Mouse (Mus musculus): ENCODE measurements around the gene Fap. TPM values are rescaled to one million over a fixed set of nuclear protein-coding genes. Genes with fewer than 3 reads are reported as not detected.
A peak's percentile ranks its signal among the peaks of the same experiment; 100 is the strongest.

Gene Fap
- total and polyA plus RNA-seq, 2 experiments from 2014 or later = 1.7 to 2.3 TPM

DNA sequence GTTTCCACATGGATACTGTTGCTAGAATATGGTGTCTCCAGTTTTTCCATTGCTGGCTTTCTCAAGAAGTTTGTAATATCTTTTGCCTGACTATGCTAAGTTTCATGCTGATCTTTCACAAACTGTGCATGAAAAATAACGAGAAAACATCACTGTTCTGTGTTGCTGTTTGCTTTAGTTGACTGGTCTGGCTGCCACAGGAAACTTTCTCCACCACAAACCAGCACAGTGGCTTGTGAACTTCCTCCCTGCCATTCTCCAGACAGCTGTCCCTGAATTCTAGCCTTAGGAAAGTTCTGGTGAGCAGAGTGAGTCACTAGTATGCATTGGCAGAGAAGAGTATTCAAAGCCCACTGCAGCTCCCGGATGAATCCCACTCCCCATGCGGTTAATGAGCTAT, 1.1 kb upstream of the Fap start:
- H3K9ac ChIP-seq (replicated peaks; ENCODE audit: low read depth, low read length) = no peak overlapping the region
- WGBS = 61% methylated on average over 3 of the region's 3 CpGs
- no peak for TF ChIP-seq CTCF (IDR thresholded peaks at IDR 0.05; ENCODE audit: low read depth)
- TF ChIP-seq EP300 (IDR thresholded peaks at IDR 0.05; ENCODE audit: low read depth) = no peak
- ATAC-seq (ENCODE audit: insufficient read depth, low read depth) (no peak), DNase-seq (ENCODE audit: low spot score) (no peak)
- no peaks in the 10 kb centered on the region for H3K9me3 ChIP-seq (replicated peaks; ENCODE audit: control insufficient read depth, low read length)
- H3K27me3 ChIP-seq (ENCODE audit: control insufficient read depth, insufficient read depth, low read length) = no peaks in the 10 kb centered on the region
- no peak overlapping the region for H3K4me2 ChIP-seq (ENCODE audit: low read depth, low read length)
- no peak overlapping the region for H3K27ac ChIP-seq (ENCODE audit: low read depth)
- H3K4me1 ChIP-seq (ENCODE audit: control insufficient read depth, insufficient read depth) = no peaks in the 10 kb centered on the region
- no peak overlapping the region for H3K4me3 ChIP-seq (ENCODE audit: low read depth, low read length)
- H3K36me3 ChIP-seq (replicated peaks; ENCODE audit: control insufficient read depth, insufficient read depth, low read length) = no peaks in the 10 kb centered on the region

DNA sequence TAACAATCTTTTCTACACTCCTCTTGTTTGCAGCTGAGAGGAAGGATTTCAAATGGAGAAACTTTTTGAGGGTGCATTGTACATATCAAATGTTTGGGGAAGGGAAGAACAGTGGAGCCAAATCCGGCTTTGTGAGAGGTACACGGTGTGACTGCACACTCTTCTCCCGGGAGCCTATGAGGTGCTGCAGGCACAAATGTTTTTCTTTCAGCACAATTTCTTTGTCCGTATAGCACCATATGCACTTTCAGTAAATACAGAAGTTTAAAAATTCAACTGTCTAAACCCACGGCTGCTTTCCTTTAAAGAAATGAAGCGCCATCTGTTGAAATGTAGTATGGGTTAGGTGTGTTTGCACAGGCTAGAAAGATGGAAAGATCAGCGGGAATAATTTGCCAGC, 375 bp upstream of the Fap start:
- ATAC-seq (ENCODE audit: insufficient read depth, low read depth) (no peak), DNase-seq (ENCODE audit: low spot score) (no peak)
- no peak overlapping the region for H3K9ac ChIP-seq (replicated peaks; ENCODE audit: low read depth, low read length)
- H3K4me1 ChIP-seq (ENCODE audit: control insufficient read depth, insufficient read depth) = no peaks in the 10 kb centered on the region
- no peaks in the 10 kb centered on the region for H3K36me3 ChIP-seq (replicated peaks; ENCODE audit: control insufficient read depth, insufficient read depth, low read length)
- no peaks in the 10 kb centered on the region for H3K9me3 ChIP-seq (replicated peaks; ENCODE audit: control insufficient read depth, low read length)
- H3K4me3 ChIP-seq (ENCODE audit: low read depth, low read length) = no peak overlapping the region
- no peak for TF ChIP-seq CTCF (IDR thresholded peaks at IDR 0.05; ENCODE audit: low read depth)
- TF ChIP-seq EP300 (IDR thresholded peaks at IDR 0.05; ENCODE audit: low read depth) = no peak
- no peak overlapping the region for H3K4me2 ChIP-seq (ENCODE audit: low read depth, low read length)
- 75% methylated on average over 7 of the region's 7 CpGs for WGBS
- H3K27ac ChIP-seq (ENCODE audit: low read depth) = no peak overlapping the region
- H3K27me3 ChIP-seq (ENCODE audit: control insufficient read depth, insufficient read depth, low read length) = no peaks in the 10 kb centered on the region

DNA sequence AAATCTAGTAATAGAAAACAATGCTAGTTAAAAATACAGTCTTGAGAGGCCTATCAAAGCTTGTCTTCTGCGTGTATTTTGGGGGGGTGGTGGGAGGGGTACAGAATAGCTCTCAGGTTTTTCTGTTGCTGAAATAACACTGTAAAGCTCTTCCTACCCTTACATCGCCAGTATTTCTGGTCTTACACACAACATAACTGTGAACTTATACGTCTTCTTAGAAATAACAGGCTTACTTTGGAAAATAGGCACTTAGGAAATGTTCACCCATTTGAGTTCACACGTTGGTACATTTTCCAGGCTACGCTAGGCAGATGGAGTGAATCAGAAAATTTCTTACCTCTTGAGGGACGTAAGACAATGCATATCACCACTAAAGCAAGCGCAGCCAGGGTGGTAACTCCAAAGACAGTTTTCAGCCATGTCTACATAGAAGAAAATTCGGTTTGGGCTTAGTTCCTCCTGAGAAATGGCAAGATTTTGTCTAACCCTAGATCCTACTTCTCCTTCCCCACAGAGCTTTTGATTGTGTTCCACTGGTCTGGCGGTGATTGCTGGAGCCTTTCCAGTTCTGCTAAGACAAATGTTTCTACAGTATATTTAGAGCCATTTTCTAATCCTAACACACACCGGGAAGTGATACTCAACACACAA, 649 bp downstream of the Fap start:
- TF ChIP-seq EP300 (IDR thresholded peaks at IDR 0.05; ENCODE audit: low read depth) (no peak), CTCF (IDR thresholded peaks at IDR 0.05; ENCODE audit: low read depth) (no peak)
- H3K36me3 ChIP-seq (replicated peaks; ENCODE audit: control insufficient read depth, insufficient read depth, low read length) = no peaks in the 10 kb centered on the region
- 69% methylated on average over 10 of the region's 10 CpGs for WGBS
- H3K4me2 ChIP-seq (ENCODE audit: low read depth, low read length) = peak overlapping the region; percentile 38; the same call in 1 of the 2 replicates
- no peaks in the 10 kb centered on the region for H3K9me3 ChIP-seq (replicated peaks; ENCODE audit: control insufficient read depth, low read length)
- H3K27ac ChIP-seq (ENCODE audit: low read depth) = peak overlapping the region; percentile 51; the same call in 1 of the 2 replicates
- no peak for ATAC-seq (ENCODE audit: insufficient read depth, low read depth)
- H3K9ac ChIP-seq (replicated peaks; ENCODE audit: low read depth, low read length) = no peak overlapping the region
- DNase-seq (ENCODE audit: low spot score) = no peak
- no peaks in the 10 kb centered on the region for H3K27me3 ChIP-seq (ENCODE audit: control insufficient read depth, insufficient read depth, low read length)
- no peaks in the 10 kb centered on the region for H3K4me1 ChIP-seq (ENCODE audit: control insufficient read depth, insufficient read depth)
- H3K4me3 ChIP-seq (ENCODE audit: low read depth, low read length) = peak overlapping the region; percentile 28

DNA sequence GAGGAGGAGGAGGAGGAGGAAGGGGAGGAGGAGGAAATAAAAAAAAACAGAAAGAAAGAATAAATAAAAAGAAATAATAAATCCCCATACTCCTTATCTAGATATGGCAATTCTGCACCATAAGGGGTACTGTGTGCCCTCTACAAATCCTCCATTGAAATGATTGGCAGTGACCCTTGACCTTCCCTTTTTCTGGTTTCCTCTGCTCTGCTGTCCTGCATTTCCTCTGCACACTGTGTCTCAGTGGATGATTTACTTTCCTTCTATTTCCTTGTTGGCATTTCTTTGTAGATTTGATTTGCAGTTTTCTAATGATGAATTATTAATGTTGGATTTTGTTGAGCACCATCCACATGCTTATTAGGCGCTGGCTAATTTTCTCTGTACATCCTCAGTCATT, 9.2 kb downstream of the Fap start:
- no peak overlapping the region for H3K4me2 ChIP-seq (ENCODE audit: low read depth, low read length)
- no peak overlapping the region for H3K9ac ChIP-seq (replicated peaks; ENCODE audit: low read depth, low read length)
- TF ChIP-seq EP300 (IDR thresholded peaks at IDR 0.05; ENCODE audit: low read depth) = no peak
- no peak for TF ChIP-seq CTCF (IDR thresholded peaks at IDR 0.05; ENCODE audit: low read depth)
- DNase-seq (ENCODE audit: low spot score) (no peak), ATAC-seq (ENCODE audit: insufficient read depth, low read depth) (no peak)
- H3K27ac ChIP-seq (ENCODE audit: low read depth) = no peak overlapping the region
- H3K4me1 ChIP-seq (ENCODE audit: control insufficient read depth, insufficient read depth) = no peaks in the 10 kb centered on the region
- no peak overlapping the region for H3K4me3 ChIP-seq (ENCODE audit: low read depth, low read length)
- H3K36me3 ChIP-seq (replicated peaks; ENCODE audit: control insufficient read depth, insufficient read depth, low read length) = no peaks in the 10 kb centered on the region
- 68% methylated on average over 1 of the region's 1 CpGs for WGBS
- 0 out of 2 replicates have a peak, but pooled peaks cover 3% of the 10 kb centered on the region for H3K9me3 ChIP-seq (replicated peaks; ENCODE audit: control insufficient read depth, low read length)
- H3K27me3 ChIP-seq (ENCODE audit: control insufficient read depth, insufficient read depth, low read length) = no peaks in the 10 kb centered on the region

DNA sequence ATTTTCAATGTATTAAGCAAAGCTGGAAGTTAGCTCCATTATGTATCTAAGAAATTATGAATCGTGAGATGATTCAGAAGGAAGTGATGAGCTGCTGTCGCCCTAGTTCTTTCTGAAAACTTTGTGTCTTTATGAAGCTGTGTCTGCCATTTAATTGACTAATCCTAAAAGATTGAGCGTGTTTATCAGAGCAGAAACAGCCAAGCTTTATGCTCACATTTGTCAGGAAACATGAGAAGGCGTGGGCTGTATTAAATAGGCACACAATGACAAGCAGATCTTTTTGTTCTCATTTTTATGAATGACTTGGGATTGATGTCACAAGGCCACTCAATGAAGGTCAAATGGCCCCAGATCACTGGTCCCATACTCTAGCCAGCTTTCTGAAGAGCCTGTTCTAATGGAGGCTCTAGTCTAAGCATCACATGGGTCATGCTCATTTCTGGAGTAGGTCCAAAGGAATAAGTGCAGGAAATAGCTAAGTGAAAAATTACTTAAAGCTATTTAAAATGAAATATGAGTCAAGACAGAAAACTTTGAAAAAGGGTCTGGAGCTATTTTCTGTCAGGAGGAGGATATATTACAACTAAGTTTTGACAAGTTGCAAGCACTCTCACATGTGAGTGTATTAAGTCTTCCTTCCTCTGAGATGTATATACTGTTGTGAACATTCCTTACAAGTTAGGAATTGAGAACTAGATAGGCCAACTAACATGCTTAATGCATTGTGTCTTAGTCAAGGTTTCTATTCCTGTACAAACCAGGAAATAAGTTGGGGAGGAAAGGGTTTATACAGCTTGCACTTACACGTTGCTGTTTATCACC, 11.0 kb downstream of the Fap start:
- Histone ChIP-seq H3K9ac (replicated peaks; ENCODE audit: low read depth, low read length) (no peak overlapping the region), H3K9me3 (replicated peaks; ENCODE audit: control insufficient read depth, low read length) (0 out of 2 replicates have a peak, but pooled peaks cover 3% of the 10 kb centered on the region), H3K4me1 (ENCODE audit: control insufficient read depth, insufficient read depth) (no peaks in the 10 kb centered on the region), H3K27ac (ENCODE audit: low read depth) (no peak overlapping the region), H3K36me3 (replicated peaks; ENCODE audit: control insufficient read depth, insufficient read depth, low read length) (no peaks in the 10 kb centered on the region), H3K27me3 (ENCODE audit: control insufficient read depth, insufficient read depth, low read length) (no peaks in the 10 kb centered on the region), H3K4me2 (ENCODE audit: low read depth, low read length) (no peak overlapping the region), H3K4me3 (ENCODE audit: low read depth, low read length) (no peak overlapping the region)
- WGBS = 67% methylated on average over 5 of the region's 5 CpGs
- TF ChIP-seq CTCF (IDR thresholded peaks at IDR 0.05; ENCODE audit: low read depth) (no peak), EP300 (IDR thresholded peaks at IDR 0.05; ENCODE audit: low read depth) (no peak)
- no peak for ATAC-seq (ENCODE audit: insufficient read depth, low read depth)
- no peak for DNase-seq (ENCODE audit: low spot score)

Measured in heart, postnatal 0 days (tissue).